Mouse (Mus musculus) midbrain, embryonic 12.5 days (tissue): ENCODE data around the gene Il15ra. TPM values are rescaled to one million over a fixed set of nuclear protein-coding genes. Genes with fewer than 3 reads are reported as not detected.

Source experiments
- ATAC-seq: fragments of 200-750 bp; cut with Nextera tagmentation; 2 replicates; pipeline ENCODE4 v1.8.0; 2017; ENCODE audit warnings: low read depth, moderate TSS enrichment, moderate library complexity; ENCODE audit not compliant: low FRiP score
- H3K27ac ChIP-seq: fragments of 300-500 bp; sonication (generic); replicated peaks from 2 replicates; pipeline ENCODE4 v1.5.1; 2016; ENCODE audit warnings: mild to moderate bottlenecking
- H3K27me3 ChIP-seq: fragments of 300-500 bp; sonication (generic); 2 replicates; pipeline ENCODE4 v1.6.1; 2016; ENCODE audit warnings: mild to moderate bottlenecking
- H3K36me3 ChIP-seq: fragments of 300-500 bp; sonication (generic); 2 replicates; pipeline ENCODE4 v1.6.1; 2016
- H3K4me1 ChIP-seq: fragments of 300-500 bp; sonication (generic); 2 replicates; pipeline ENCODE4 v1.6.1; 2016
- H3K4me2 ChIP-seq: fragments of 300-500 bp; sonication (generic); replicated peaks from 2 replicates; pipeline ENCODE4 v1.6.1; 2016; ENCODE audit warnings: mild to moderate bottlenecking, moderate library complexity
- H3K4me3 ChIP-seq: fragments of 300-500 bp; sonication (generic); 2 replicates; pipeline ENCODE4 v1.5.1; 2016; ENCODE audit warnings: mild to moderate bottlenecking
- H3K9ac ChIP-seq: fragments of 300-500 bp; sonication (generic); replicated peaks from 2 replicates; pipeline ENCODE4 v1.6.1; 2016; ENCODE audit warnings: mild to moderate bottlenecking, moderate library complexity
- H3K9me3 ChIP-seq: fragments of 300-500 bp; sonication (generic); 2 replicates; pipeline ENCODE4 v1.6.1; 2016; ENCODE audit warnings: mild to moderate bottlenecking
- WGBS: fragments of 180-500 bp; shearing (Covaris S2); methylation state at CpG from one replicate; pipeline ENCODE4 v1.1.7; 2016; 5-methylcytosine and 5-hydroxymethylcytosine counted together
- polyA plus RNA-seq: library from polyadenylated mRNA; unstranded; fragments of >200 nt; fragmentation: Nextera tagmentation; extraction: Ambion mirVana; gene quantifications from 2 replicates; pipeline ENCODE4 v1.2.1, GENCODE M21; 2016

The Il15ra gene
- 0.82 and 0.91 TPM in 2 replicates for polyA plus RNA-seq

DNA sequence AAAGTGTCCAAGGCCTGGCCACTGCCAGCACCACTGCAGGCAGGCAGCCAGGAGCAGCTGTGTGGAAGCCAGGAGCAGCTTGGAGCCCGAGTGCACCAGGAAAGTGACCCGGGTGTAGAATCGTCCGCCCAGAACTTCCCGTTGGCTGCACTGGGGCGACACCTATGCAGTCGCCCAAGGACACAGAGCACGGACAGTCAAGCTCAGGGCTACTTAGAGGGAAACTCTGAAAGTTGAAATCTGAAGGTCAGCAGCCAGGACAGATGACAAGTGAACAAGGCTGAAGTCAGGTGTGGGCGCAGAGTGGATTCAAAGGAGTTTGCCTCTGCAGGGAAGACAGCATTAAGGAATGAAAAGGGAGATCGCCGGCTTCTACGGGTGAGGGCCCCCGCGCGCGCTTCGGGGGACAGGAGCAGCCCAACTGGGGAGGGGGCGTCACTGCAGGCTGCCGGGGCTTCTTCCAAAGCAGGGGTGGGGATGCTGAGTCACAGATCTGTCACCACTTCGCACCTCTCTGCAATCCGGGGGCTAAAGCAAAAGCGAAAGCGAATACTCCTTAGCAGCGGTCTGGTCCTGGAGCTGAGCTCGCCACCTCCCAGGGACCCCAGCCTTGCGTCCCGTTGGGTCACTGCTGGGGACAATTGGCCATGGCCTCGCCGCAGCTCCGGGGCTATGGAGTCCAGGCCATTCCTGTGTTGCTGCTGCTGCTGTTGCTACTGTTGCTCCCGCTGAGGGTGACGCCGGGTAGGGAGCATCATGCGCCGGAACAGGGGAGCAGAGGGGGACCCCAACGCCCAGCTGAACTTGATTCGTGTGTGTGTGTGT is at the start of gene Il15ra:
Il15ra (plus strand) TSS at position 90 of the 825 bp plus-strand sequence.
- WGBS = under 1% methylated on average over 37 of the region's 37 CpGs
- Histone ChIP-seq H3K4me2 (peak within 1 kb of the TSS; percentile 96), H3K36me3 (no peaks in the 10 kb centered on the region), H3K9me3 (no peaks in the 10 kb centered on the region), H3K4me1 (peaks cover 15% of the 10 kb centered on the region), H3K4me3 (peak within 1 kb of the TSS; percentile 58), H3K27me3 (peaks cover 37% of the 10 kb centered on the region), H3K27ac (no peak within 1 kb of the TSS), H3K9ac (peak within 1 kb of the TSS; percentile 63)
- ATAC-seq = peak; percentile 77

DNA sequence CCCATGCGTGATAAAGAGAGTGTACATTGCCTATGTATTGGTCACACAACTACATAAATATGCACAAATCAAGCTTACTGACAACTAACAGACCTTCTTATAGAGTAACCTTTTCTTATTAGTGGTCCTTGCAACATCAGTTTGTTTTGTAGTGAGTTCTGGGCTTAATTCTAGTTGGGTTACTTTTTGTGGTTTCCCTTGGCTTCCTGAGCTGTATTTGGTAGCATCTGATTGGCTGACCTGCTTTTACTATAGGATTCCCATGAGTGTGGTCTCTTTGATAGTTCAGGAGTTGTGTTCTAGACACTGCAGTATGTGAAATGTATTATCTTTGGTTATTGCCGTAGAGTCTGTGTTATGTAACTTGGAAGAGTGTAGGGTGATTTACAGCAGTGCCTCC is 47.5 kb upstream of the Il15ra start:
- Histone ChIP-seq H3K9me3 (no peaks in the 10 kb centered on the region), H3K9ac (no peak overlapping the region), H3K4me1 (no peaks in the 10 kb centered on the region), H3K27me3 (no peaks in the 10 kb centered on the region), H3K4me2 (no peak overlapping the region), H3K4me3 (no peak overlapping the region), H3K27ac (no peak overlapping the region), H3K36me3 (no peaks in the 10 kb centered on the region)
- WGBS = 94% methylated on average over 2 of the region's 2 CpGs
- ATAC-seq = no peak

DNA sequence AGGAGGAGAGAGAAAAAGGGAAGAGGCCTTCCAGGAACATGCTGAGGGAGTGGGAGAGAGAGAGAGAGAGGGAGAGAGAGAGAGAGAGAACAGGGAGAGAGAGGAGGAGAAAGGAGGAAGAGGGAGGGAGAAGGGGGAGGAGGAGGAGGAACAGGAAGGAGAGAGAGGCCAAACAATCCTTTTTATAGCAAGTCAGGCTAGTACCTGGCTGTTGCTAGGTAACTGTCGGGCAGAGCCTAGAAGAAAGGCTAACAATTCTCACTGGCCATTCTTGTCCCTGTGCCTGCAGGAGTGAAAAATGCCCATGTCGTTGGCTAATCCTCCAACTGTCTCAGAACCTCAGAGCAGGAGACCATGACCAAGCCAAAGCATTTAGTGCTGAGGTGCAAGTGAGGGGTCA is 45.8 kb upstream of the Il15ra start:
- Histone ChIP-seq H3K4me1 (no peaks in the 10 kb centered on the region), H3K9me3 (no peaks in the 10 kb centered on the region), H3K4me3 (no peak overlapping the region), H3K9ac (no peak overlapping the region), H3K4me2 (no peak overlapping the region), H3K36me3 (no peaks in the 10 kb centered on the region), H3K27ac (no peak overlapping the region), H3K27me3 (no peaks in the 10 kb centered on the region)
- ATAC-seq = no peak
- 33% methylated on average over 2 of the region's 2 CpGs for WGBS

DNA sequence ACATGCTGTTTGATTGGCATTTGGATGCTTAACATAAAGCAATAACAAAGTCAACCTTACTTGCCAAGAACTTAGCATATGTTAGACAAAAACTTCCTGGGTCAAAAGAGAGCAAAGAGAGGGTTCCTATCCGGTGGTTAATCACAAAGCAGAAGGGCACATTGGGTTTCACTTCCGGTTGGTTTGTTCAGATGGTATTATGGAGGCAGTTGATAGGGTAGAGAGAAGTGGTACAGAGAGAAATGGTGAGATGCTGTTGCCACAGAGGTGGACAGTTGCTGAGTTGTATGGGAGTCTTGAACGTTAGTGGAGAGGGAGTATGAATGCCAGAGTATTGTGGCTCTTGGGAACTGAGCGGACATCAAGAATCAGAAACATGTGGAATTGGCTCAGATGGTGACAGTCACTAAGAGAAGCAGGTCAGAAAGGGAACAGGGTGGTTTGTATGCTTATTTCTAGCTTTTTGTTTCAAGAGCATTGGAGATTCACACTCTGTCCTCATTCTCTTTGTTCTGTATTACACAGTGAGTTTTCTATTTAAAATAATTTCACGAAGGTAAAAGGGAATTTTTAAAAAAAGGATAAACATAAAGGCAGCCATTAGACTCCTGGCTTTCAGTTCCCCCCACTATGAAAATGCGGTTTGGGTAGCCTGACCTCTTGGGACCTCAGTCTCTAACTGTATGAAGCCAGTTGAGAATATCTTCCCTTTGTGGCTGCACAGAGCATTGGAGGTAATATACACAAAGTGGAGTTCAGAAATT is 42.8 kb upstream of the Il15ra start:
- H3K9ac ChIP-seq = no peak overlapping the region
- ATAC-seq = no peak

GRCm38 (mm10) chr2:11662907-11663230 is 42.2 kb upstream of the Il15ra start:
- WGBS = 100% methylated on average over 1 of the region's 1 CpGs
- Histone ChIP-seq H3K9ac (no peak overlapping the region), H3K9me3 (no peaks in the 10 kb centered on the region), H3K4me3 (no peak overlapping the region), H3K4me2 (no peak overlapping the region), H3K27ac (no peak overlapping the region), H3K36me3 (no peaks in the 10 kb centered on the region), H3K4me1 (no peaks in the 10 kb centered on the region), H3K27me3 (no peaks in the 10 kb centered on the region)
- no peak for ATAC-seq

More for the DNA sequence above, 42.8 kb upstream of the Il15ra start:
- no peak overlapping the region for H3K4me3 ChIP-seq
- H3K27ac ChIP-seq = no peak overlapping the region
- no peaks in the 10 kb centered on the region for H3K4me1 ChIP-seq
- no peaks in the 10 kb centered on the region for H3K9me3 ChIP-seq
- 85% methylated on average over 6 of the region's 6 CpGs for WGBS
- no peak overlapping the region for H3K4me2 ChIP-seq
- H3K27me3 ChIP-seq = no peaks in the 10 kb centered on the region
- H3K36me3 ChIP-seq = no peaks in the 10 kb centered on the region

DNA sequence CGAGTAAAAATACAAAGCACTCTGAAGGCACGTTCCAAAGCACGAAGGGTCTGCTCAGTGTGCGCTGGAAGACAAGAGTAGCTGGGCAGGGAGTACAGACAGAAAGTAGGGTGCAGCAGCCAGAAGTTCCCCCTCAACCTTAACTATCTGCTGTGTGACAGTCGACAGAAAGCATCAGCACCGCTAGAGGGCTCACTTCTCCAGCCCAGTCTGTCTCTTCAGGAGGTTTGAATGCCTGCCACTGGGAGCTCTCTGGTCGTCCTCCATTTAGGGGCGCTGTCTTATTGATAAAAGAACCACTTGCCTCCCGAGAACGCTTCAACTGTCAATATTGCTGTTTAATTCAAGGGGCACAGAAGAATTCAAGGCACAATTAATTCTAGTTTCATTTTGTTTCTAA is 41.1 kb upstream of the Il15ra start:
- WGBS = 5% methylated on average over 10 of the region's 10 CpGs
- Histone ChIP-seq H3K4me3 (peak overlapping the region; percentile 19), H3K4me2 (peak overlapping the region; percentile 40), H3K9me3 (no peaks in the 10 kb centered on the region), H3K27ac (no peak overlapping the region), H3K36me3 (no peaks in the 10 kb centered on the region), H3K9ac (no peak overlapping the region), H3K4me1 (no peaks in the 10 kb centered on the region), H3K27me3 (no peaks in the 10 kb centered on the region)
- ATAC-seq = peak; percentile 84

DNA sequence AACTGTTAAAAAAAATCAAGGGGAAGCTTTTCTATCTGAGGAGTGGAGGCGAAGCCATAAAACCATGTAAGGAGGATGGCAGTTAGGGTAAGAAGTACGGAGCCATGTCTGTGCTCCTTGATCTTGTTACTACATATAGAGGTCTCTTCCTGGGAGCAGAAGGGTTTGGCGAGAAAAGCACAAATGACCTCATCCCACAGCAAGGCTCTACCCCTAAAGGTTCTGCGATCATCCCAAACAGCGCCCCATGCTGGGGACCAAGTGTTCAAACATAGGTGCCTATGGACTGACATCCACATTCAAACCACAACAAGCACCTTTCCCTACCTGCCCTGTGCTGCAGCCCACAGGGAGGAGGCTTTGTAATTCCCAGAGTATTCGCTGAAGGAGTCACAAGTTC is 40.7 kb upstream of the Il15ra start:
- no peak overlapping the region for H3K27ac ChIP-seq
- no peaks in the 10 kb centered on the region for H3K4me1 ChIP-seq
- H3K27me3 ChIP-seq = no peaks in the 10 kb centered on the region
- H3K36me3 ChIP-seq = no peaks in the 10 kb centered on the region
- ATAC-seq = peak; percentile 68
- H3K9ac ChIP-seq = no peak overlapping the region
- 53% methylated on average over 6 of the region's 6 CpGs for WGBS
- H3K4me3 ChIP-seq = peak overlapping the region; percentile 19
- peak overlapping the region; percentile 40 for H3K4me2 ChIP-seq
- H3K9me3 ChIP-seq = no peaks in the 10 kb centered on the region

- Histone ChIP-seq H3K9me3 (no peaks in the 10 kb centered on the region), H3K27me3 (no peaks in the 10 kb centered on the region)
Measured at GRCm38 (mm10) chr2:11664806-11665205, 40.3 kb upstream of the Il15ra start.

GRCm38 (mm10) chr2:11665326-11665725 is 39.8 kb upstream of the Il15ra start:
- Histone ChIP-seq H3K27me3 (no peaks in the 10 kb centered on the region), H3K36me3 (no peaks in the 10 kb centered on the region), H3K9ac (no peak overlapping the region), H3K4me1 (no peaks in the 10 kb centered on the region), H3K4me3 (no peak overlapping the region), H3K27ac (no peak overlapping the region), H3K9me3 (no peaks in the 10 kb centered on the region), H3K4me2 (no peak overlapping the region)
- no peak for ATAC-seq
- WGBS = 89% methylated on average over 3 of the region's 3 CpGs

More at GRCm38 (mm10) chr2:11664806-11665205, 40.3 kb upstream of the Il15ra start:
- no peak for ATAC-seq
- H3K27ac ChIP-seq = no peak overlapping the region
- WGBS = 89% methylated on average over 4 of the region's 4 CpGs
- H3K4me2 ChIP-seq = no peak overlapping the region
- H3K36me3 ChIP-seq = no peaks in the 10 kb centered on the region
- no peak overlapping the region for H3K4me3 ChIP-seq
- no peak overlapping the region for H3K9ac ChIP-seq
- H3K4me1 ChIP-seq = no peaks in the 10 kb centered on the region

DNA sequence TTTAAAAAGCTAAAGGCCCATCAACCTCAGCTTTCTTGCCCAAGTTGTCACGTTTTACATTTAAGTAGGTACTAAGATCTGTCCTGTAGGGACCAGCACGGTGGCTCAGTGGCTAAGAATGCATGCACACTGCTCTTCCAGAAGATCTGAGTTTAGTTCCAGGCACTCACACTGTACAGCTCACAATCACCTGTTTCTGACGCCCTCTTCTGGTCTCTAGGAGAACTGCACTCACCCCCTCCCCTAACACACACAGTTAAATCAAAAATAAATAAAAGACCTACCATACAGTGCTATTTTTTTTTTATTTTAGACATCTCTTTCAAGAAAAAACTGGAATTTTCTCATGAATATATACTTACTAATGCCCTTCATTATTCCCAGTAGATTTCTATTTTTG is 32.9 kb upstream of the Il15ra start:
- H3K27me3 ChIP-seq = no peaks in the 10 kb centered on the region
- 0 out of 2 replicates have a peak, but pooled peaks cover 4% of the 10 kb centered on the region for H3K9me3 ChIP-seq
- ATAC-seq = no peak
- no peaks in the 10 kb centered on the region for H3K4me1 ChIP-seq
- no peaks in the 10 kb centered on the region for H3K36me3 ChIP-seq
- WGBS = 22% methylated on average over 3 of the region's 3 CpGs
- no peak overlapping the region for H3K4me3 ChIP-seq
- H3K27ac ChIP-seq = no peak overlapping the region
- no peak overlapping the region for H3K9ac ChIP-seq
- H3K4me2 ChIP-seq = no peak overlapping the region

DNA sequence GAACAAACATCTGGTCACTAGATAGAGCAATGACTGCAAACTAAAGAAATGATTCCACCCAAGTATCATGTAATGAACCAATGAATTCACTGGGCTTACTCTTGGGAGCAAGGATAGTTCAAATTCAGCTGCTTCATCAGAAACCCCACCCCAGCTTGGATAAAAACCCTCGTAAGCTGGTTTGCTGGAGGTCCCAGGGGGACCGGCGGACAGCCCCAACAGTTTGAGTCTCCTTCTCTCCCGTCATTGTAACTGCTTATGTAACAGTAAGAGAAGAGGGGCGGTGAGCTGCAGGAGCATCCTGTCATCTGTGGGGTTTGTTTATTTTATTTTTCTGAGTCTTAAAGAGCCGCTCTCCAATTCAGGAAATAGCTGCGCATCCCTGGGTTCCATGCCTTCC is 25.5 kb upstream of the Il15ra start:
- Histone ChIP-seq H3K9ac (no peak overlapping the region), H3K4me2 (no peak overlapping the region), H3K27me3 (no peaks in the 10 kb centered on the region), H3K36me3 (no peaks in the 10 kb centered on the region), H3K4me3 (no peak overlapping the region), H3K9me3 (no peaks in the 10 kb centered on the region), H3K27ac (no peak overlapping the region), H3K4me1 (no peaks in the 10 kb centered on the region)
- WGBS = 81% methylated on average over 7 of the region's 7 CpGs
- no peak for ATAC-seq

GRCm38 (mm10) chr2:11682712-11683111 is 22.4 kb upstream of the Il15ra start:
- Histone ChIP-seq H3K27ac (no peak overlapping the region), H3K27me3 (no peaks in the 10 kb centered on the region), H3K36me3 (no peaks in the 10 kb centered on the region), H3K9me3 (no peaks in the 10 kb centered on the region), H3K9ac (no peak overlapping the region), H3K4me1 (no peaks in the 10 kb centered on the region), H3K4me3 (no peak overlapping the region), H3K4me2 (no peak overlapping the region)
- ATAC-seq = no peak
- WGBS = 61% methylated on average over 4 of the region's 4 CpGs
